Mouse (Mus musculus): ENCODE measurements around the gene Syvn1.

DNA sequence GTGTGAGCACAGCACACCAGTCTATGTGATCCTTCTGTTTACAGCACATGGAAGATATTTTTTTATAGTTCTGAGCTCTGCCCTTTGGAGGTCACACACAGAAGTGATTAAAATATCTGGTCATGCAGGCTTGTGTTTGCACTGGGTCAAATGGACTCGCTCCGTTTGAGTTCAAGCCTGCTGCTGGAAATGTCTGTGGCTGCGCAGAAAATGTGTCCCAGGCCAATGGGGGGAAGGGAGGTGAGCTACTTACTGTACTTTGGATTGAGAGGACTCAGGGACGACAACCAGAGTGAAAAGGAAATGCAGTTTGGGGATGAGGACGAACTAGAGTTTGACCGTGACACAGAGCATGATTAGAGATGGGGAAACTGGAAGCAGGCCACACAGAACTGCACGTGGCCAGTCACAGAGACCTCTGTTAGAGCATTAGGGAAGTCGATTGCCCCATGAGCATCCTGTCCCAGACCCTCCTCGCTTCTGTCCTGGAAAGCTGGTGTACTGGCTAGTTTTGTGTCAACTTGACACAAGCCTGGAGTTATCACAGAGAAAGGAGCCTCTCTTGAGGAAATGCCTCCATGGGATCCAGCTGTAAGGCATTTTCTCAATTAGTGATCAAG, 10.3 kb upstream of the Syvn1 start:
- TF ChIP-seq MYC (IDR thresholded peaks at IDR 0.05; ENCODE audit: low read depth, low read length) (no peak), ZC3H11A (IDR thresholded peaks at IDR 0.05; ENCODE audit: low read depth, low read length) (no peak), POLR2AphosphoS2 (IDR thresholded peaks at IDR 0.05; ENCODE audit: low read depth, low read length) (no peak), BHLHE40 (IDR thresholded peaks at IDR 0.05; ENCODE audit: low read depth, low read length) (no peak), CTCF (conservative IDR thresholded peaks at IDR 0.05 in 1 of 2, IDR thresholded peaks at IDR 0.05 in 1 of 2; ENCODE audit: low read depth in 2 of 2, low read length in 2 of 2) (no peak), SIN3A (IDR thresholded peaks at IDR 0.05; ENCODE audit: low read length) (no peak), MAZ (IDR thresholded peaks at IDR 0.05; ENCODE audit: low read depth, low read length) (no peak), MAFK (IDR thresholded peaks at IDR 0.05; ENCODE audit: insufficient replicate concordance, low read length) (no peak), POLR2A (IDR thresholded peaks at IDR 0.05; ENCODE audit: low read depth, low read length) (no peak), USF1 (IDR thresholded peaks at IDR 0.05; ENCODE audit: low read depth, low read length) (no peak), NRF1 (IDR thresholded peaks at IDR 0.05; ENCODE audit: low read depth, low read length) (no peak)
